Mouse (Mus musculus): ENCODE measurements at regions not wholly inside any gene's neighbourhood (a gene's known extent, or its start where the extent isn't known, plus 50 kb on each side); places are given as distances from the start of the nearest gene placed in this dataset.

DNA sequence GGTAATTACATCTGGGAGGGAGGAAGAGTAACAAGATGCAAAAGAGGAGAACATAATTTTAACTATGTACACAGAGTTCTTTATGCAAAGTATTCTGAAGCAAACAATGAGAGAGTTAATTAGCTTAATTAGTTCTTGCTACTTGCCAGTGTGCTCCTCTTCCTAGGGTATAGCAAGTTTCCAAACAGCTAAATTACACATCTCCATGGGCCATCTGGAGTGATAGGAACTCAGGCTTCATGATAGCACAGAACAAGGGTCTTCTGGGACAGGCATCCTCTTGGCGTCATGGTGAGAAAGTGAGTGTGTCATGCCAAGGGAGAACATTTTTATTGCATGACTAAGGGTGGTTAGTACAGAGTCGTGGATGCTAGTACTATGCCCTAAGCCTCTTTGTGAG lies 54.8 kb upstream of the Gm10220 start:
- TF ChIP-seq MAX (IDR thresholded peaks at IDR 0.05; ENCODE audit: low read length) (no peak), SIN3A (IDR thresholded peaks at IDR 0.05; ENCODE audit: low read length) (no peak), CTCF (conservative IDR thresholded peaks at IDR 0.05 in 1 of 2, IDR thresholded peaks at IDR 0.05 in 1 of 2; ENCODE audit: low read depth in 2 of 2, low read length in 2 of 2) (no peak), E2F4 (IDR thresholded peaks at IDR 0.05; ENCODE audit: insufficient replicate concordance, low read depth, low read length) (no peak), ELF1 (IDR thresholded peaks at IDR 0.05; ENCODE audit: low read depth, low read length) (no peak), NELFE (IDR thresholded peaks at IDR 0.05; ENCODE audit: low read depth, low read length) (no peak), ZMIZ1 (IDR thresholded peaks at IDR 0.05; ENCODE audit: low read depth, low read length) (no peak), TCF12 (IDR thresholded peaks at IDR 0.05; ENCODE audit: low read depth, low read length) (no peak), POLR2A (IDR thresholded peaks at IDR 0.05; ENCODE audit: low read depth, low read length) (no peak), ZNF384 (IDR thresholded peaks at IDR 0.05; ENCODE audit: low read depth, low read length) (no peak), GABPA (IDR thresholded peaks at IDR 0.05; ENCODE audit: insufficient replicate concordance, low read depth, low read length) (no peak), MAZ (IDR thresholded peaks at IDR 0.05; ENCODE audit: low read depth, low read length) (no peak), TBP (conservative IDR thresholded peaks at IDR 0.05; ENCODE audit: low read depth, low read length) (no peak)
